Mouse (Mus musculus) heart, embryonic 14.5 days (tissue): Measurements from ENCODE around the gene Eif4g3. TPM values are rescaled to one million over a fixed set of nuclear protein-coding genes. Genes with fewer than 3 reads are reported as not detected.
A peak's percentile ranks its signal among the peaks of the same experiment; 100 is the strongest.

ENCODE experiments used
- ATAC-seq: fragments of 200-750 bp; cut with Nextera tagmentation; 2 replicates; pipeline ENCODE4 v1.8.0; 2017; ENCODE audit warnings: low read depth, moderate TSS enrichment; ENCODE audit not compliant: insufficient number of reproducible peaks, insufficient read depth, low FRiP score
- H3K27ac ChIP-seq, 2 experiments: fragments of 200-500 bp in 1 of 2; fragments of 300-500 bp in 1 of 2; sonication (generic) in 1 of 2; replicated peaks in 1 of 2; 2 replicates each; pipeline ENCODE4 v1.5.1; 2012 to 2014; ENCODE audit warnings: low read depth in 2 of 2, low read length in 2 of 2, control low read depth in 1 of 2, mild to moderate bottlenecking in 1 of 2, mixed read lengths in 1 of 2; ENCODE audit not compliant: control insufficient read depth in 1 of 2, insufficient read depth in 1 of 2
- H3K27me3 ChIP-seq: fragments of 300-500 bp; sonication (generic); 2 replicates; pipeline ENCODE4 v1.6.1; 2014; ENCODE audit warnings: mild to moderate bottlenecking, low read length, control low read depth; ENCODE audit not compliant: control insufficient read depth, insufficient read depth
- H3K36me3 ChIP-seq: fragments of 300-500 bp; sonication (generic); 2 replicates; pipeline ENCODE4 v1.6.1; 2014; ENCODE audit warnings: mild to moderate bottlenecking, control low read depth, low read length, mixed read lengths; ENCODE audit not compliant: control insufficient read depth, insufficient read depth
- H3K4me1 ChIP-seq, 2 experiments: fragments of 200-500 bp in 1 of 2; fragments of 300-500 bp in 1 of 2; sonication (generic) in 1 of 2; 2 replicates each; pipeline ENCODE4 v1.6.1; 2012 to 2014; ENCODE audit warnings: low read length in 2 of 2, control low read depth in 1 of 2, mixed read lengths in 1 of 2; ENCODE audit not compliant: control insufficient read depth in 2 of 2, insufficient read depth in 2 of 2
- H3K4me2 ChIP-seq: fragments of 300-500 bp; sonication (generic); 2 replicates; pipeline ENCODE4 v1.6.1; 2014; ENCODE audit warnings: mild to moderate bottlenecking, low read length
- H3K4me3 ChIP-seq, 2 experiments: fragments of 200-500 bp in 1 of 2; fragments of 300-500 bp in 1 of 2; sonication (generic) in 1 of 2; 2 replicates each; pipeline ENCODE4 v1.5.1; 2012 to 2014; ENCODE audit warnings: low read length in 2 of 2, mild to moderate bottlenecking in 2 of 2, control low read depth in 1 of 2, low read depth in 1 of 2, moderate library complexity in 1 of 2; ENCODE audit not compliant: control insufficient read depth in 1 of 2, insufficient read depth in 1 of 2
- H3K9ac ChIP-seq: fragments of 300-500 bp; sonication (generic); 2 replicates; pipeline ENCODE4 v1.6.1; 2014; ENCODE audit warnings: mild to moderate bottlenecking, low read length
- H3K9me3 ChIP-seq: fragments of 300-500 bp; sonication (generic); 2 replicates; pipeline ENCODE4 v1.6.1; 2016; ENCODE audit warnings: low read length, control low read depth; ENCODE audit not compliant: control insufficient read depth
- WGBS: fragments of 180-500 bp; shearing (Covaris S2); extraction: QIAGEN DNeasy Blood & Tissue Kit; methylation state at CpG from one replicate; pipeline ENCODE4 v1.1.7; 2014; 5-methylcytosine and 5-hydroxymethylcytosine counted together
- polyA plus RNA-seq: library from polyadenylated mRNA; unstranded; fragments of >200 nt; fragmentation: Nextera tagmentation; extraction: Ambion mirVana; gene quantifications from 2 replicates; pipeline ENCODE4 v1.2.1, GENCODE M21; 2014

Eif4g3 gene
- polyA plus RNA-seq, 1 experiment from 2014 or later: 24.9 TPM

DNA sequence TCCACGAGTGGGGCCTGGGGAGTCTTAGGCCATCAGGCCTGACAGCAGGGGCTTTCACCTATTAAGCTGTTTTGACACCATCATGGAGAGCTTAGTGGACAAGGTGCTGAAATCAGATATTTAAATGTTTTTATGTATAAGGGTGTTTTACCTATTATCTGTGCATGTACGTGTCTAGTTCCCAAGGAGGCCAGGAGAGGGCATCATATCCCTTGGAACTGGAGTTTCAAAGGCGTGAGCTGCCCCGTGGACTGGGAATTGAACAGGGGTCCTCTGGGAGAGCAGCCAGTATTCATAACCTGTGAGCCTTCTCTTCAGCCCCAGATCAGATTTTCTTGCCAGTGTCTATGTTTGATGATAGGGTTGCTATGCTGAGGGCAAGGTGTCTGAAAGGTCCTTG is 2.4 kb upstream of the Eif4g3 start:
- no peak for ATAC-seq
- Histone ChIP-seq H3K4me3 (no peak overlapping the region), H3K4me2 (no peak overlapping the region), H3K27ac (no peak overlapping the region), H3K9me3 (no peaks in the 10 kb centered on the region), H3K27me3 (no peaks in the 10 kb centered on the region), H3K36me3 (no peaks in the 10 kb centered on the region), H3K4me1 (peaks cover 8 to 13% of the 10 kb centered on the region in 2 experiments), H3K9ac (no peak overlapping the region)
- WGBS: 80% methylated on average over 4 of the region's 4 CpGs

- 68% methylated on average over 7 of the region's 7 CpGs for WGBS
- H3K4me3 ChIP-seq: no peak overlapping the region
- ATAC-seq: no peak
- peaks cover 3% of the 10 kb centered on the region for H3K36me3 ChIP-seq
- H3K4me2 ChIP-seq: no peak overlapping the region
- no peak overlapping the region for H3K27ac ChIP-seq
- H3K9me3 ChIP-seq: no peaks in the 10 kb centered on the region
- H3K27me3 ChIP-seq: no peaks in the 10 kb centered on the region
- no peak overlapping the region for H3K9ac ChIP-seq
- H3K4me1 ChIP-seq: peaks cover 16 to 21% of the 10 kb centered on the region in 2 experiments
Measured at GRCm38 (mm10) chr4:137991240-137991639, 1.6 kb upstream of the Eif4g3 start.

GRCm38 (mm10) chr4:137993291-137993758 is 503 bp downstream of the Eif4g3 start:
- Histone ChIP-seq H3K4me2 (peak overlapping the region; percentile 85), H3K36me3 (peaks cover 12% of the 10 kb centered on the region), H3K4me1 (peaks cover 16 to 23% of the 10 kb centered on the region in 2 experiments), H3K27ac (peak overlapping the region; percentile 84 to 88), H3K4me3 (peak overlapping the region; percentile 87 to 98), H3K9me3 (no peaks in the 10 kb centered on the region), H3K27me3 (no peaks in the 10 kb centered on the region), H3K9ac (peak overlapping the region; percentile 99)
- peak; percentile 88 for ATAC-seq
- under 1% methylated on average over 58 of the region's 59 CpGs for WGBS

DNA sequence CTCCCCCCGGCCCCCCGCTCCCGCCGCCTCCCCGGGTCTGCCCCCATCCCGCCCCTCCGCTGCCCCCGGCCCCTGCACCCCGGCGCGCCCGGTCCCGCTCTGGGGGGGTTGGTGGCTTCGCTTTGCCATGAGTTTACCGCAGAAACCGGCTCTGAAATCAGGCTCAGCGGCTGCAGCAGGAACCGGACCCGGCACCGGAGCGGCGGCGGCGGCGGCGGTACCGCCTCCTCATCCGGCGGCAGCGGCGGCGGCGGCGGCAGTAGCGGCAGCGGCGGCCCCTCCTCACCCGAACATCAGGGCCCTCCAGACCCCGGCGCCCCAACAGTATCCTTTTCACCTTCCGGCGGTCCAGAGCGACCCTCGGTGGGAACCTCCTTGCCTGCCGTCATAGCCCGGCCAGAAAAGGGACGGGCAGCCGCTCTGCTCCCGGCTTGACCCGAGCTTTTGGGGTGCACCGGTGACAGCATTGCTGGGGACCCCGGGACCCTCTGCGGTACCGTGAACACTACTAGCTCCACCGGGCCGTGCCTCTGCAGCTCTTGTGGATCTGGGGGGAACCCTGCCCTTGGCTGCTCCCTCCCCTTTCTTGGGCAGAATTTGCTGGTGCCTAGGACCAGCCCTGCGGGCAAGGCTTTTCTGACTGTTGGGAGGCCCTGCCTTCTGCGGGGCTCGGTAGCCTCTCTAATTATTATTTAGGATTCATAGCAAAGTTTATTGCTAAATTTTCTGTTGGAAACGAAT is 1.2 kb downstream of the Eif4g3 start:
- Histone ChIP-seq H3K36me3 (peaks cover 19% of the 10 kb centered on the region), H3K9ac (peak overlapping the region; percentile 99), H3K4me1 (peaks cover 16 to 22% of the 10 kb centered on the region in 2 experiments), H3K27me3 (no peaks in the 10 kb centered on the region), H3K4me2 (peak overlapping the region; percentile 85), H3K27ac (peak overlapping the region; percentile 33 to 88), H3K4me3 (peak overlapping the region; percentile 87 to 98), H3K9me3 (no peaks in the 10 kb centered on the region)
- no peak; the same call in 1 of the 2 replicates for ATAC-seq
- 1% methylated on average over 26 of the region's 60 CpGs for WGBS

- H3K9me3 ChIP-seq: no peaks in the 10 kb centered on the region
- H3K27ac ChIP-seq: peak overlapping the region; percentile 33 to 88
- 40% methylated on average over 12 of the region's 12 CpGs for WGBS
- peak overlapping the region; percentile 87 to 98 for H3K4me3 ChIP-seq
- ATAC-seq: no peak
- H3K4me1 ChIP-seq: peaks cover 16 to 22% of the 10 kb centered on the region in 2 experiments
- H3K9ac ChIP-seq: peak overlapping the region; percentile 99
- H3K4me2 ChIP-seq: peak overlapping the region; percentile 85
- no peaks in the 10 kb centered on the region for H3K27me3 ChIP-seq
- H3K36me3 ChIP-seq: peaks cover 26% of the 10 kb centered on the region
Measured at GRCm38 (mm10) chr4:137994562-137995336, 1.9 kb downstream of the Eif4g3 start.

GRCm38 (mm10) chr4:137995399-137995798 is 2.6 kb downstream of the Eif4g3 start:
- Histone ChIP-seq H3K4me1 (peaks cover 22% of the 10 kb centered on the region in 2 experiments), H3K9me3 (no peaks in the 10 kb centered on the region), H3K9ac (peak overlapping the region; percentile 99), H3K4me3 (peak overlapping the region; percentile 31 to 98), H3K27ac (peak overlapping the region; percentile 17 to 62; a peak in 3 of 4 replicates), H3K27me3 (no peaks in the 10 kb centered on the region), H3K36me3 (peaks cover 29% of the 10 kb centered on the region), H3K4me2 (peak overlapping the region; percentile 85)
- ATAC-seq: no peak
- 42% methylated on average over 12 of the region's 12 CpGs for WGBS

DNA sequence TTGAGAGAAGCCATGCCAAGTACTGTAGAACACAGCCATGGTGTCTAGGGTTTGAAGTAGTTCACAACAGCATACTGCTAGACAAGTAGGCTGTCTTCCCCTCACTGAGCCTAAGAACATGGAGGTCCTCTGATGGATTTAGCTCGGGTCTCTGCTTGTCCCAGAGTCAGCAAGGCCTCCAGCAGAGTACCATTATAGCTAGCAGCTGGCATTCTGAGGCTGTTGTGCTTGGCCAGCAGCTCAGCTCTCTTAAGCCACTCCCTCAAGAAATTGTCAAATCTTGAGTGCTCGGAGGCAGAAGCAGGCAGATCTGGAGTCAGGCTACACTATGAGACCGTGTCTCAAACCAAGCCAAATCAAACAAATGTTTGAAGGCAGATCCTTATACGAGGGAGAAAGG is 5.4 kb downstream of the Eif4g3 start:
- H3K27me3 ChIP-seq: no peaks in the 10 kb centered on the region
- no peaks in the 10 kb centered on the region for H3K9me3 ChIP-seq
- ATAC-seq: no peak
- H3K4me1 ChIP-seq: peaks cover 20 to 28% of the 10 kb centered on the region in 2 experiments
- H3K36me3 ChIP-seq: peaks cover 41% of the 10 kb centered on the region
- H3K4me3 ChIP-seq: no peak overlapping the region
- no peak overlapping the region for H3K27ac ChIP-seq
- H3K4me2 ChIP-seq: no peak overlapping the region
- H3K9ac ChIP-seq: no peak overlapping the region
- WGBS: 70% methylated on average over 4 of the region's 4 CpGs
